Mouse (Mus musculus): ENCODE measurements around the gene Poll. TPM values are rescaled to one million over a fixed set of nuclear protein-coding genes. Genes with fewer than 3 reads are reported as not detected.
A peak's percentile ranks its signal among the peaks of the same experiment; 100 is the strongest.

Poll gene
- polyA plus RNA-seq, 1 experiment from 2014 or later = 12.5 TPM

- H3K36me3 ChIP-seq (ENCODE audit: insufficient read depth, low read length) = peaks cover 6% of the 10 kb centered on the region; the same call in 1 of the 2 replicates
Observed at GRCm38 (mm10) chr19:45596434-45596833, 36.1 kb upstream of the Poll start.

GRCm38 (mm10) chr19:45596019-45596418 is 35.7 kb upstream of the Poll start:
- Histone ChIP-seq H3K27me3 (ENCODE audit: insufficient read depth, low read length) (no peaks in the 10 kb centered on the region), H3K9ac (ENCODE audit: low read depth, low read length) (no peak overlapping the region), H3K9me3 (replicated peaks; ENCODE audit: low read length) (no peaks in the 10 kb centered on the region), H3K4me1 (replicated peaks; ENCODE audit: insufficient read depth, low read length) (no peaks in the 10 kb centered on the region; the same call in 1 of the 2 replicates), H3K4me2 (ENCODE audit: low read length) (no peak overlapping the region), H3K4me3 (replicated peaks; ENCODE audit: low read depth, low read length) (no peak overlapping the region), H3K36me3 (ENCODE audit: insufficient read depth, low read length) (0 out of 2 replicates have a peak, but pooled peaks cover 6% of the 10 kb centered on the region), H3K27ac (no peak overlapping the region)
- no peak for TF ChIP-seq CTCF (IDR thresholded peaks at IDR 0.05; ENCODE audit: low read depth)
- 42% methylated on average over 7 of the region's 7 CpGs for WGBS
- DNase-seq (ENCODE audit: low spot score) = no peak
- no peak for ATAC-seq (replicated peaks; ENCODE audit: low FRiP score, low read depth)

More at GRCm38 (mm10) chr19:45596434-45596833, 36.1 kb upstream of the Poll start:
- no peak for DNase-seq (ENCODE audit: low spot score)
- Histone ChIP-seq H3K27ac (no peak overlapping the region), H3K4me1 (replicated peaks; ENCODE audit: insufficient read depth, low read length) (no peaks in the 10 kb centered on the region; the same call in 1 of the 2 replicates), H3K4me3 (replicated peaks; ENCODE audit: low read depth, low read length) (no peak overlapping the region), H3K9me3 (replicated peaks; ENCODE audit: low read length) (no peaks in the 10 kb centered on the region), H3K9ac (ENCODE audit: low read depth, low read length) (no peak overlapping the region), H3K4me2 (ENCODE audit: low read length) (no peak overlapping the region), H3K27me3 (ENCODE audit: insufficient read depth, low read length) (no peaks in the 10 kb centered on the region)
- no peak for ATAC-seq (replicated peaks; ENCODE audit: low FRiP score, low read depth)
- 76% methylated on average over 6 of the region's 6 CpGs for WGBS
- no peak for TF ChIP-seq CTCF (IDR thresholded peaks at IDR 0.05; ENCODE audit: low read depth)

GRCm38 (mm10) chr19:45595481-45595880 is 35.1 kb upstream of the Poll start:
- Histone ChIP-seq H3K9ac (ENCODE audit: low read depth, low read length) (no peak overlapping the region), H3K4me3 (replicated peaks; ENCODE audit: low read depth, low read length) (no peak overlapping the region), H3K9me3 (replicated peaks; ENCODE audit: low read length) (no peaks in the 10 kb centered on the region), H3K4me1 (replicated peaks; ENCODE audit: insufficient read depth, low read length) (no peaks in the 10 kb centered on the region; the same call in 1 of the 2 replicates), H3K36me3 (ENCODE audit: insufficient read depth, low read length) (0 out of 2 replicates have a peak, but pooled peaks cover 6% of the 10 kb centered on the region), H3K27ac (no peak overlapping the region), H3K27me3 (ENCODE audit: insufficient read depth, low read length) (no peaks in the 10 kb centered on the region), H3K4me2 (ENCODE audit: low read length) (no peak overlapping the region)
- 89% methylated on average over 6 of the region's 6 CpGs for WGBS
- ATAC-seq (replicated peaks; ENCODE audit: low FRiP score, low read depth) (no peak), DNase-seq (ENCODE audit: low spot score) (no peak)
- no peak for TF ChIP-seq CTCF (IDR thresholded peaks at IDR 0.05; ENCODE audit: low read depth)

- WGBS = 84% methylated on average over 7 of the region's 7 CpGs
Observed at GRCm38 (mm10) chr19:45594079-45594478, 33.7 kb upstream of the Poll start.

GRCm38 (mm10) chr19:45592916-45593315 is 32.6 kb upstream of the Poll start:
- TF ChIP-seq CTCF (IDR thresholded peaks at IDR 0.05; ENCODE audit: low read depth) = no peak
- DNase-seq (ENCODE audit: low spot score) (no peak), ATAC-seq (replicated peaks; ENCODE audit: low FRiP score, low read depth) (no peak)
- H3K27ac ChIP-seq = no peak overlapping the region
- no peaks in the 10 kb centered on the region; the same call in 1 of the 2 replicates for H3K4me1 ChIP-seq (replicated peaks; ENCODE audit: insufficient read depth, low read length)
- no peak overlapping the region for H3K4me3 ChIP-seq (replicated peaks; ENCODE audit: low read depth, low read length)
- H3K9me3 ChIP-seq (replicated peaks; ENCODE audit: low read length) = no peaks in the 10 kb centered on the region
- WGBS = 82% methylated on average over 9 of the region's 9 CpGs
- no peak overlapping the region for H3K4me2 ChIP-seq (ENCODE audit: low read length)
- H3K27me3 ChIP-seq (ENCODE audit: insufficient read depth, low read length) = no peaks in the 10 kb centered on the region
- H3K9ac ChIP-seq (ENCODE audit: low read depth, low read length) = no peak overlapping the region
- H3K36me3 ChIP-seq (ENCODE audit: insufficient read depth, low read length) = no peaks in the 10 kb centered on the region

More at GRCm38 (mm10) chr19:45594079-45594478, 33.7 kb upstream of the Poll start:
- TF ChIP-seq CTCF (IDR thresholded peaks at IDR 0.05; ENCODE audit: low read depth) = no peak
- Histone ChIP-seq H3K9ac (ENCODE audit: low read depth, low read length) (no peak overlapping the region), H3K27ac (no peak overlapping the region), H3K4me1 (replicated peaks; ENCODE audit: insufficient read depth, low read length) (no peaks in the 10 kb centered on the region; the same call in 1 of the 2 replicates), H3K4me3 (replicated peaks; ENCODE audit: low read depth, low read length) (no peak overlapping the region), H3K27me3 (ENCODE audit: insufficient read depth, low read length) (no peaks in the 10 kb centered on the region), H3K4me2 (ENCODE audit: low read length) (no peak overlapping the region), H3K9me3 (replicated peaks; ENCODE audit: low read length) (no peaks in the 10 kb centered on the region), H3K36me3 (ENCODE audit: insufficient read depth, low read length) (0 out of 2 replicates have a peak, but pooled peaks cover 6% of the 10 kb centered on the region)
- DNase-seq (ENCODE audit: low spot score) (no peak), ATAC-seq (replicated peaks; ENCODE audit: low FRiP score, low read depth) (no peak)

- Histone ChIP-seq H3K27ac (no peak overlapping the region), H3K27me3 (ENCODE audit: insufficient read depth, low read length) (no peaks in the 10 kb centered on the region), H3K9me3 (replicated peaks; ENCODE audit: low read length) (no peaks in the 10 kb centered on the region), H3K4me3 (replicated peaks; ENCODE audit: low read depth, low read length) (no peak overlapping the region), H3K4me2 (ENCODE audit: low read length) (no peak overlapping the region), H3K36me3 (ENCODE audit: insufficient read depth, low read length) (no peaks in the 10 kb centered on the region), H3K9ac (ENCODE audit: low read depth, low read length) (no peak overlapping the region), H3K4me1 (replicated peaks; ENCODE audit: insufficient read depth, low read length) (no peaks in the 10 kb centered on the region; the same call in 1 of the 2 replicates)
- no peak for TF ChIP-seq CTCF (IDR thresholded peaks at IDR 0.05; ENCODE audit: low read depth)
- DNase-seq (ENCODE audit: low spot score) (peak; percentile 74), ATAC-seq (replicated peaks; ENCODE audit: low FRiP score, low read depth) (no peak; the same call in 1 of the 2 replicates)
- WGBS = 51% methylated on average over 7 of the region's 7 CpGs
Observed at GRCm38 (mm10) chr19:45591704-45592103, 31.4 kb upstream of the Poll start.

GRCm38 (mm10) chr19:45589761-45590160 is 29.4 kb upstream of the Poll start:
- Histone ChIP-seq H3K27ac (no peak overlapping the region), H3K4me1 (replicated peaks; ENCODE audit: insufficient read depth, low read length) (no peaks in the 10 kb centered on the region; the same call in 1 of the 2 replicates), H3K4me2 (ENCODE audit: low read length) (no peak overlapping the region), H3K27me3 (ENCODE audit: insufficient read depth, low read length) (no peaks in the 10 kb centered on the region), H3K9ac (ENCODE audit: low read depth, low read length) (no peak overlapping the region), H3K36me3 (ENCODE audit: insufficient read depth, low read length) (no peaks in the 10 kb centered on the region), H3K4me3 (replicated peaks; ENCODE audit: low read depth, low read length) (no peak overlapping the region), H3K9me3 (replicated peaks; ENCODE audit: low read length) (no peaks in the 10 kb centered on the region)
- DNase-seq (ENCODE audit: low spot score) = no peak
- 93% methylated on average over 6 of the region's 6 CpGs for WGBS
- no peak for ATAC-seq (replicated peaks; ENCODE audit: low FRiP score, low read depth)
- TF ChIP-seq CTCF (IDR thresholded peaks at IDR 0.05; ENCODE audit: low read depth) = no peak
